Mouse (Mus musculus): ENCODE results near the gene Myo15. TPM values are rescaled to one million over a fixed set of nuclear protein-coding genes. Genes with fewer than 3 reads are reported as not detected.

The Myo15 gene
- polyA plus RNA-seq, 1 experiment from 2014 or later: not detected

GRCm38 (mm10) chr11:60507281-60507680 lies 38.1 kb downstream of the Myo15 start:
- ATAC-seq (replicated peaks; ENCODE audit: insufficient number of reproducible peaks, insufficient read depth, low FRiP score, low read depth): no peak
- H3K4me1 ChIP-seq (replicated peaks): peaks cover 13% of the 10 kb centered on the region

GRCm38 (mm10) chr11:60508950-60509349 lies 39.8 kb downstream of the Myo15 start:
- H3K4me3 ChIP-seq: peak overlapping the region; percentile 42
- H3K4me1 ChIP-seq (replicated peaks): peaks cover 13% of the 10 kb centered on the region
- no peaks in the 10 kb centered on the region for H3K9me3 ChIP-seq (replicated peaks)
- peak overlapping the region; percentile 79 for H3K4me2 ChIP-seq
- H3K9ac ChIP-seq: peak overlapping the region; percentile 40; the same call in 1 of the 2 replicates
- WGBS: 4% methylated on average over 11 of the region's 11 CpGs
- no peak overlapping the region for H3K27ac ChIP-seq
- peaks cover 40% of the 10 kb centered on the region for H3K27me3 ChIP-seq
- ATAC-seq (replicated peaks; ENCODE audit: insufficient number of reproducible peaks, insufficient read depth, low FRiP score, low read depth): no peak
- H3K36me3 ChIP-seq: no peaks in the 10 kb centered on the region

More at GRCm38 (mm10) chr11:60507281-60507680, 38.1 kb downstream of the Myo15 start:
- WGBS: 80% methylated on average over 13 of the region's 13 CpGs
- H3K36me3 ChIP-seq: no peaks in the 10 kb centered on the region
- H3K9ac ChIP-seq: no peak overlapping the region
- no peak overlapping the region for H3K4me2 ChIP-seq
- H3K9me3 ChIP-seq (replicated peaks): no peaks in the 10 kb centered on the region
- no peak overlapping the region for H3K4me3 ChIP-seq
- no peak overlapping the region for H3K27ac ChIP-seq
- H3K27me3 ChIP-seq: peaks cover 38% of the 10 kb centered on the region

GRCm38 (mm10) chr11:60509500-60509899 lies 40.4 kb downstream of the Myo15 start:
- ATAC-seq (replicated peaks; ENCODE audit: insufficient number of reproducible peaks, insufficient read depth, low FRiP score, low read depth): 0 out of 2 replicates have a peak, but pooled peaks have one; percentile 35
- peaks cover 13% of the 10 kb centered on the region for H3K4me1 ChIP-seq (replicated peaks)
- H3K36me3 ChIP-seq: no peaks in the 10 kb centered on the region
- WGBS: under 1% methylated on average over 25 of the region's 25 CpGs
- H3K9me3 ChIP-seq (replicated peaks): no peaks in the 10 kb centered on the region
- peak overlapping the region; percentile 79 for H3K4me2 ChIP-seq
- no peak overlapping the region for H3K27ac ChIP-seq
- H3K9ac ChIP-seq: peak overlapping the region; percentile 40
- peak overlapping the region; percentile 42 for H3K4me3 ChIP-seq
- peaks cover 41% of the 10 kb centered on the region for H3K27me3 ChIP-seq

- H3K27ac ChIP-seq: no peak overlapping the region
- no peak overlapping the region for H3K9ac ChIP-seq
- peaks cover 39% of the 10 kb centered on the region for H3K27me3 ChIP-seq
- ATAC-seq (replicated peaks; ENCODE audit: insufficient number of reproducible peaks, insufficient read depth, low FRiP score, low read depth): no peak
- WGBS: 67% methylated on average over 1 of the region's 1 CpGs
- peaks cover 13% of the 10 kb centered on the region for H3K4me1 ChIP-seq (replicated peaks)
- H3K36me3 ChIP-seq: no peaks in the 10 kb centered on the region
- H3K4me2 ChIP-seq: no peak overlapping the region
- H3K4me3 ChIP-seq: no peak overlapping the region
- no peaks in the 10 kb centered on the region for H3K9me3 ChIP-seq (replicated peaks)
Observed at GRCm38 (mm10) chr11:60511893-60512292, 42.8 kb downstream of the Myo15 start.

GRCm38 (mm10) chr11:60512520-60512919 lies 43.4 kb downstream of the Myo15 start:
- no peak overlapping the region for H3K27ac ChIP-seq
- no peak overlapping the region for H3K9ac ChIP-seq
- no peaks in the 10 kb centered on the region for H3K36me3 ChIP-seq
- peaks cover 33% of the 10 kb centered on the region for H3K27me3 ChIP-seq
- peaks cover 13% of the 10 kb centered on the region for H3K4me1 ChIP-seq (replicated peaks)
- WGBS: 70% methylated on average over 2 of the region's 2 CpGs
- no peak for ATAC-seq (replicated peaks; ENCODE audit: insufficient number of reproducible peaks, insufficient read depth, low FRiP score, low read depth)
- no peak overlapping the region for H3K4me2 ChIP-seq
- no peak overlapping the region for H3K4me3 ChIP-seq
- H3K9me3 ChIP-seq (replicated peaks): no peaks in the 10 kb centered on the region

DNA sequence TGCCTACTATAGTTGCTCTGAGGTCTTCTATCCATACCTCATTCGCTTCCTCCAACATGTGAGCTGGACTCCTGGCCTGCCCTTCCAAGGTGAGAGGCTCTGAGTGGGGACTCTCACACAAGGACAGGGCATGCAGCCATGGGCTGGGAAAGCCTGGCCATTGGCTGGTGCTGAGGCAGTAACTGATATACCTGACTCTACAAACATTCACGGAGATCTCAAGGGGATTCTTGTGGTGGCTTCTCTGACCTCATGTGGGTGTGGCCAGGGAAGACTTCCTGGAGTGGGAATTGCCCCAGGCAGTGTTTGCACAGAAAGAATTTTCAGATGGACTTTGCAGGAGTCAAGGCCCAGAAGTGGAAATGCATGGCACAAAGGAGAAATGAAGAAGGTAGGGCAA lies 45.8 kb downstream of the Myo15 start:
- H3K9ac ChIP-seq: no peak overlapping the region
- no peaks in the 10 kb centered on the region for H3K36me3 ChIP-seq
- WGBS: 68% methylated on average over 2 of the region's 2 CpGs
- peaks cover 15% of the 10 kb centered on the region for H3K27me3 ChIP-seq
- H3K27ac ChIP-seq: no peak overlapping the region
- ATAC-seq (replicated peaks; ENCODE audit: insufficient number of reproducible peaks, insufficient read depth, low FRiP score, low read depth): no peak
- H3K4me2 ChIP-seq: no peak overlapping the region
- H3K4me1 ChIP-seq (replicated peaks): no peaks in the 10 kb centered on the region
- no peak overlapping the region for H3K4me3 ChIP-seq
- no peaks in the 10 kb centered on the region for H3K9me3 ChIP-seq (replicated peaks)

- Histone ChIP-seq H3K4me3 (no peak overlapping the region), H3K36me3 (no peaks in the 10 kb centered on the region), H3K9me3 (replicated peaks) (no peaks in the 10 kb centered on the region), H3K9ac (no peak overlapping the region), H3K4me1 (replicated peaks) (no peaks in the 10 kb centered on the region), H3K4me2 (no peak overlapping the region), H3K27me3 (0 out of 2 replicates have a peak, but pooled peaks cover 2% of the 10 kb centered on the region), H3K27ac (no peak overlapping the region)
- no peak for ATAC-seq (replicated peaks; ENCODE audit: insufficient number of reproducible peaks, insufficient read depth, low FRiP score, low read depth)
- 62% methylated on average over 4 of the region's 4 CpGs for WGBS
Observed at GRCm38 (mm10) chr11:60518305-60518704, 49.2 kb downstream of the Myo15 start.

- no peak for ATAC-seq (replicated peaks; ENCODE audit: insufficient number of reproducible peaks, insufficient read depth, low FRiP score, low read depth)
- H3K4me2 ChIP-seq: no peak overlapping the region
- H3K27ac ChIP-seq: no peak overlapping the region
- no peaks in the 10 kb centered on the region for H3K4me1 ChIP-seq (replicated peaks)
- H3K9me3 ChIP-seq (replicated peaks): no peaks in the 10 kb centered on the region
- no peak overlapping the region for H3K9ac ChIP-seq
- no peak overlapping the region for H3K4me3 ChIP-seq
- 70% methylated on average over 5 of the region's 5 CpGs for WGBS
- H3K36me3 ChIP-seq: no peaks in the 10 kb centered on the region
- H3K27me3 ChIP-seq: no peaks in the 10 kb centered on the region
Observed at GRCm38 (mm10) chr11:60522027-60522426, 52.9 kb downstream of the Myo15 start.

DNA sequence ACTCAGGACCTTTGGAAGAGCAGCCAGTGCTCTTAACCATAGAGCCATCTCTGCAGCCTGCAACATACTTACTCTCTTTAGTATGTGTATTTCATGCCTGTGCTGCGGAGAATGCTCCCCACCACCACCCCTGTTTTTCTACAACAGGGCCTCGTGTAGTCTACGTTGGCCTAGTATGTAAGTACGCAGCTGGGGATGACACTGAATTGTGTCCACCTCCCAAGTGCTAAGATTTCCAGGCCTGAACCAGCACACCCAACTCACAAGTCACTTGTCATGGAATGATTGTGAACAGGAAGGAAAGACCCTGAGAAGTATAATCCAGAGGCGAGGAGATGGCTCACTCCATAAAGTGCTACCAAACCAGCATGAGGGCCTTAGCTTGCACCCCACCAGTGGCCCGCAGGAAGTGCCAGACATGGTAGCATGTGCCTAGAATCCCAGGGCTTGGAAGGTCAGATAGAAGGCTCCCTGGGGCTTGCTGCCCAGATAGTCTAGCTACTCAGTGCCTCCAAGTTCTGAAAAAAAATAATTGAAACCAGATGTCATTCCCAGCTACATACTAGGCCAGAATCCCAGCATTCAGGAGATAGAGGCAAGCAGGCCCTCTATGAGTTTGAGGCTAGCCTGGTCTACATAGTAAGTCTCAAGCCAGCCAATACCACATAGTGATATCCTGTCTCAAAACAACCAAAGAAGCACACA lies 53.7 kb downstream of the Myo15 start:
- no peak overlapping the region for H3K9ac ChIP-seq
- no peak overlapping the region for H3K27ac ChIP-seq
- ATAC-seq (replicated peaks; ENCODE audit: insufficient number of reproducible peaks, insufficient read depth, low FRiP score, low read depth): no peak
- no peak overlapping the region for H3K4me2 ChIP-seq
- H3K4me3 ChIP-seq: no peak overlapping the region
- H3K36me3 ChIP-seq: no peaks in the 10 kb centered on the region
- no peaks in the 10 kb centered on the region for H3K27me3 ChIP-seq
- no peaks in the 10 kb centered on the region for H3K9me3 ChIP-seq (replicated peaks)
- H3K4me1 ChIP-seq (replicated peaks): no peaks in the 10 kb centered on the region
- 83% methylated on average over 6 of the region's 6 CpGs for WGBS

GRCm38 (mm10) chr11:60526461-60526860 lies 57.3 kb downstream of the Myo15 start:
- Histone ChIP-seq H3K9ac (no peak overlapping the region), H3K4me3 (no peak overlapping the region), H3K4me2 (no peak overlapping the region), H3K27me3 (no peaks in the 10 kb centered on the region), H3K27ac (no peak overlapping the region), H3K36me3 (no peaks in the 10 kb centered on the region), H3K4me1 (replicated peaks) (no peaks in the 10 kb centered on the region), H3K9me3 (replicated peaks) (no peaks in the 10 kb centered on the region)
- WGBS: 66% methylated on average over 4 of the region's 4 CpGs
- ATAC-seq (replicated peaks; ENCODE audit: insufficient number of reproducible peaks, insufficient read depth, low FRiP score, low read depth): no peak

DNA sequence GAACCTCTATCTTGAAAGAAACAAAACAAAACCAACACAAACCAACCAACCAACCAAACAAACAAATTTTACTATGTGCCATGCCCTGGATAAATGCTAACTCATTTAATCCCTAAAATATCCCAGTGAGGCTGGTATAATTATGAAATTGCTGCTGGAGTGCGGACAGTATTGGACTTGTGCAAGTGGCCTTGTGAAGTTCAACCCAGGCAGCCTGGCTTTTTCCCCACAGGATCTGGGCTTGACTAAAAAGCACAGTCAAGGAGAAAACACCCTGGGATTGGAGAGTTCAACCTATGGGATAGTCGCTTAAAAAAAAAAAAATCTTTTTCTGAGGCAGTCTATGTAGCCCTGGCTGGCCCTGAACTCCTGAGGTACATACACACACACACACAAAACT lies 66.5 kb downstream of the Myo15 start:
- no peaks in the 10 kb centered on the region for H3K9me3 ChIP-seq (replicated peaks)
- no peak overlapping the region for H3K9ac ChIP-seq
- no peak for ATAC-seq (replicated peaks; ENCODE audit: insufficient number of reproducible peaks, insufficient read depth, low FRiP score, low read depth)
- H3K4me2 ChIP-seq: peak overlapping the region; percentile 70
- H3K4me3 ChIP-seq: no peak overlapping the region
- H3K36me3 ChIP-seq: no peaks in the 10 kb centered on the region
- peaks cover 15% of the 10 kb centered on the region for H3K4me1 ChIP-seq (replicated peaks)
- WGBS: 88% methylated on average over 2 of the region's 2 CpGs
- H3K27ac ChIP-seq: no peak overlapping the region; the same call in 1 of the 2 replicates
- no peaks in the 10 kb centered on the region for H3K27me3 ChIP-seq

Measured in heart, embryonic 15.5 days (tissue).